Mouse (Mus musculus) embryonic fibroblast, embryonic 13.5 days (primary cell): ENCODE data around the gene Cdr2. TPM values are rescaled to one million over a fixed set of nuclear protein-coding genes. Genes with fewer than 3 reads are reported as not detected.

ENCODE experiments used
- polyA plus RNA-seq: library from polyadenylated mRNA; stranded (reverse); fragments of >200 nt; gene quantifications from 2 replicates; pipeline ENCODE4 v1.2.4, GENCODE M21; 2011; ENCODE audit warnings: low read depth; ENCODE audit not compliant: missing spikeins, insufficient read length

Gene Cdr2
- polyA plus RNA-seq, 1 experiment, result 44.6 TPM

Other genes with a start within 250 kb of the Cdr2 start
- 0.13 TPM in 1 of 2 replicates, not detected in the other for gene Vwa3a, start 243.0 kb downstream of the Cdr2 start, polyA plus RNA-seq
- gene Gm5737, start 169.9 kb downstream of the Cdr2 start, polyA plus RNA-seq, result not detected in 2 replicates
- gene Eef2k, start 139.5 kb downstream of the Cdr2 start, polyA plus RNA-seq, result 42.0 and 47.7 TPM in 2 replicates
- gene Polr3e, start 64.6 kb downstream of the Cdr2 start, polyA plus RNA-seq, result 22.0 and 24.0 TPM in 2 replicates
- gene Mfsd13b, start 197 bp upstream of the Cdr2 start, polyA plus RNA-seq, result not detected in 2 replicates
- gene Mettl9, start 52.1 kb upstream of the Cdr2 start, polyA plus RNA-seq, result 126 and 171 TPM in 2 replicates
- 0.23 TPM in 1 of 2 replicates, not detected in the other for gene Igsf6, start 92.3 kb upstream of the Cdr2 start, polyA plus RNA-seq
- gene Otoa, start 99.3 kb upstream of the Cdr2 start, polyA plus RNA-seq, result 0.12 and 0.32 TPM in 2 replicates